Mouse (Mus musculus) liver, adult 2 months (tissue): ENCODE measurements around the gene Tor4a.

ENCODE experiments used
- CTCF ChIP-seq: fragments of 200-500 bp; IDR thresholded peaks from 2 replicates; pipeline ENCODE4 v1.5.1; 2011; ENCODE audit warnings: low read depth, low read length, control low read depth
- POLR2A ChIP-seq: fragments of 200-500 bp; IDR thresholded peaks from 2 replicates; pipeline ENCODE4 v1.6.1; 2011; ENCODE audit warnings: low read length, control low read depth; ENCODE audit not compliant: insufficient read depth; ENCODE audit errors: extremely low read depth

GRCm38 (mm10) chr2:25147892-25148291, 48.8 kb downstream of the Tor4a start:
- TF ChIP-seq POLR2A, result no peak
- TF ChIP-seq CTCF, result no peak
